Mouse (Mus musculus) brain, embryonic 18.5 days (tissue): Measurements from ENCODE around the gene Mob3b.

Experiments used
- DNase-seq: peaks from one replicate; pipeline ENCODE4 v3.0.0-alpha.2; 2012; ENCODE audit warnings: low read depth, low spot score

Gene Mob3b

DNA sequence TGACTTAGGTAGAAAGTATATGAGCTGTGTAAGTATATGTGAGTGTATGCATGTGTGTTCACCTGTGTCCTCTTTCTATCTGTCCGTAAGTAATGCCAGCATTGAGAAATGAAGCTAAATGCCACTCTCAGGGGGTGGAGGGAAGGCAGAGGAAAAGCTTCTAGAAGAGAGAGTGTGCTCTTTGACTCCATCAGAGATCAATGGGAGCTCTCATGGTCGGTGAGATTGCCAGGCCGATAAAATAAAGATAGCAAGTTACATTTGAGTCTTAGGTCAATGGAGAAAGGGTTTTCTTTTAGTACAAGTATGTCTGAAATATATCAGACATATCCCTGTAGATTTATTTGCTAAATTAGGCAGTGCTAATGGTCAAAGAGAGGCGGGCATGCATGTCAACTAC lies 9.0 kb downstream of the Mob3b start:
- DNase-seq = no peak

DNA sequence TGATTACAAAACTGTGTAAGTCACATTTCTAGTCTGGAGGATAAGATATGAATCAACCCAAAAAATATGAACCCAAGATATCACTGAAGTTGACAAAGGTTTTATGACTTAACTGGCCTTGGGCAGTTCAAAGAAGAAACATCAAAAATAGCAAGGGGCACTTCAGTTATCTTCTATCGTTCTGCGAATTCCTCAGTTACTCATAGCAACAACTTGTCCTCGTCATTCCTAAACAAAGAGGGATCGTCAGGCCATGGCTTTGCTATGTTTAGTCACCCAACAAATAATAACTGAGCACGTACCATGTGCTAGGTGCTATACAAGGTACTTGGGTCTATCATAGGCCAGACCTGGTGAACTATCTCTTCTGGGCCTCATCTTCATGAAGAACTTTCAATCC lies 10.7 kb downstream of the Mob3b start:
- DNase-seq = no peak

DNA sequence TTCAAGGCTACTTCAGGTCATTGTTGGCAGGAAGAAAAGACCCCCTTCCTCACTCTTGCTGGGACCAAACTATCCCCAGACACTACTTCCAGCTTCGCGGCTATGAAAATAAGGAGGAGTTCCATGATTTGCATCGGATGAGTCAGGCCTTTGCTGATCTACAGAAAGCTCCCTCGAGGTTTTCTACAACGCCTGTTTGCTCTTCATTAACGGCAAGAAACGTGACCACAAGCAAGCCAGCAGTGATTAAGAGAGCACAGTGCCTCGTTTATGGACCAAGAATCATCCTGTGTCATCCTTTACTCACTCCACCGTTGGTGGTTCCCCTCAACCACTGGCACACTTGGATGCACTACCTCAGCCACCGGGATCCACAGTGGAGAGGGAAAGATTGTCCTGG lies 11.6 kb downstream of the Mob3b start:
- DNase-seq = no peak

DNA sequence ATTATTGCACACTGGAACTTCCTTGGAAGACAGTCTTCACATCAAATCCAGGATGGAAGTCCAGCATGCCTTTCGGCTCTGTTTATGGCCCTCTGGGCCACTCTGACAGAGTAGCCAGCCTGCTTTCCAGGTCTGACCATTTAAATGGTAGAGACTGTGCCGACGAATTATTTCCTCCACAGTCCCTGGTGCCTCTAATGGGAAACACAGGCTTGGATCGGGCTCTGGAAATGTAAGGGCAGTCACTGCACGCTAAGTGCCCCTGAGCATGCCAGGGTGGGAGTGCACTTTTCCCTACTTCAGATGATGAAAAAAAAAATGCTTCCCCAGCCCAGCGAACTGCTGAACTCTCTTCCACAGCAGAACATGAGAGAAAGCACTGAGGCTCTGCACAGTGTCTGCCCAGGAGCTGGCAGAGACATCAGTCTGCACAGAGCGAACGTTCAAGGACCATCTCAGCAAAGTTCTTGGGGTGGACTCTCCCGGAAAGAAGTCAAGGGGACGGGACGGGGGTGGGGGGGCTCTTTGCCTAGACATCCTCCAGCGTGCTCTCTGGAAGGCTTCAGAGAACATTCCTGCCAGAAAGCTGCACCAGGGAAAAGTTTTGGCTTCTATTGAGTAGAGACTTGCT lies 13.7 kb downstream of the Mob3b start:
- no peak for DNase-seq

DNA sequence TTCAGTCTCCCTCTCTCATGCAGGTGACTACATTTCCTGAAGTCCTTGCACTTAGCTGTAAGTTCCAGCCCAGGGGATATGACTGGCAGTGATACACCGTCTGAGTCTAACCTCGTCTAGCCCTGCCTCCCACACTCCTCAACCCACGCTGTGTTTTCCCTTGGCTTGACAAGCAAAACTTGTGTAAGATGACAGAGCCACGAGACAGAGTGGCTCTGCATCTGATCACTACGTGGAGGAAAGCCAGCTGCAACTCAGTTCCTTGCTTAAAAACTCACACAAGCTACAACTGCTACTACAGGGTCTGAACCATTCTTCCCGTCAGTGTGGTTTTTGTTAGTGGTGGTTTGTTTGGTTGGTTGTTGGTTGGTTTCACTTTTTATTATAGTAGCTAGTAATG lies 17.0 kb downstream of the Mob3b start:
- DNase-seq = no peak

DNA sequence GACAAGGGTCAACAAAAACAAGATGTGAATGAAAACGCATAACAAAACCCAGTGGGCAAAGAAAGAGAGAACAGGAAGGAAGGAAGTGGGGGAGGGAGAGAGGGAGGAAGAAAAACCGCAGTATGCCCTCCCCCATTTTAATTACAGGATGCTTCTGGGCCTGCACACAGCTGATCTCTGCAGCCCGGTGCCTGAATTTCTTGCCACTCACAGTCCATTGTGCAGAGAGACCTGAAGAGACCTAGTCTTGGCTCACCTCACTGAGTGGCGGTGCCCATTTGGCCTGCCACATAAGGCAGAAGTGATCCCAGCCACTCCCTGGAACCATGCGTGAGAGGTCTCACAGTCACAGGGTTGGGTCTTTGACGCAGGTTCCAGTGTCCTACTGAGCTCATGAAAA lies 19.2 kb downstream of the Mob3b start:
- no peak for DNase-seq

DNA sequence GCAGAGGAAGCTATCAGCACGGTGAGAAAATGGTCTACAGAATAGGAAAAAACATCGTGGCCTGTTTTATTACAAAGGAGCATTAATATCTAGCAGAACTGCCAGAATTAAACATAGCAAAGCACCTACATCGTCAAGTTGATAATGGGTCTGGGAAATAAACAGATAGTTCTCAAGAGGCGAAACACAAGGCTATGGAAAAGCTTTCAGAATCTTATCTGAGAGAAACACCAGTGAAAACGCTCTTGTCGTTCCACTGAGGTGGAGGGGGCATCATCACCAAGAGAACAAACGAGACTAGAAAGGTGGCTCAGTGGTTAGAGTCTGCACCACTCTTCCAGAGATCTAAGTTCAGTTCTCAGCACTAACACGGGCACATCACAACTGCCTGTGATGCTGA lies 20.3 kb downstream of the Mob3b start:
- DNase-seq = no peak

DNA sequence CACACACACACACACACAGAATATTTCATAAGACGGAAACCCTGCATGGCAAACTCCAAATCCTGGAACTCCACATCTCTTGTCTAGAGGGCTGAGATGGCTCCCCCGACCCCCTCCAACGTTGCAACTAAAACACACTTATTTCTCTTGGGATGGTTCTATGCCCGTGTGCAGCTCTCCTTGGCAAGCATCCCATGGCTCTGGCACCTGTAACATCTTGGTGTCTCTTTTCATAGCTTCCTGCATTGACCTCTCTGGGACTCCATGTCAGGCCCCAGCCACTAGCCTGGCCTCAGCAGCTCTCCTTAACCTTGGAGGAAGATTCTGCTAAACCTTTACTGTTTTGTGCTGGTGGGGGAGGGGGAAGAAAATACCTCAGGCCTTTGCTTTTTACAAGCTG lies 21.5 kb downstream of the Mob3b start:
- DNase-seq = no peak

DNA sequence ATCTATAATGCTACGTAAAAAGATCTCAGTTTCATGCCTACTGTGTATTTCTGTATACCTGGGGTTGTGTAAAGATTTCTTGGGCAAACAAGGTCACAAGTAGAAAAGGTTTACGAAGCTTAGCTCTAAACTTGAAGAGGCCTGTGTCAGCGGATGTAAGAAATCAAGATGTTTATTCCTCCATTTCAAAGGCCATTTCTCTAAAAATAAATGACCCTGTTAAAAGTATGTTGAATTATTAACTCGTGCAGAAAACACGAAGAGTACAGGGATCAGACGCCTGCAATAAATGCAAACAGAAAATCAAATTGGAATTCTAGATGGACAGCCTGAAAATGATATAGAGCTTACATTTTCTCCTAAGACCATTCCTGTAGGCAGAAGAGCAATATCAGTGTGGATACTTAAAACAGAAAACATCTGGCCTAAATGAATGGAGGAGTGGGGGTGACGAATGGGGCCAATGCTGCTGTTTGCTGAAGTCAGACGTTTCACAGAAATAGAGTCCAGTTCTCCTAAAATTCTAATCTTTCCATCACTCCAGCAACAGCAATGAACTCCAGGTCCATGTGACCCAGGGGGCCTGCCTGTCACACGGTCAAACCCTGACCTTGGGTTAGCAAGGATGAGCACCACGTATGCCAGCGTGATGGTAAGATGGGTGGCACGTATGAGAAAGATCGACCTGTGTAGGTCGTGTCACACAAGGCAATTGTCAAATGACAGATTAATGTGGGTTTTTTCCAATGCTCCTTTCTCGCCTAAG lies 22.3 kb downstream of the Mob3b start:
- DNase-seq = no peak

DNA sequence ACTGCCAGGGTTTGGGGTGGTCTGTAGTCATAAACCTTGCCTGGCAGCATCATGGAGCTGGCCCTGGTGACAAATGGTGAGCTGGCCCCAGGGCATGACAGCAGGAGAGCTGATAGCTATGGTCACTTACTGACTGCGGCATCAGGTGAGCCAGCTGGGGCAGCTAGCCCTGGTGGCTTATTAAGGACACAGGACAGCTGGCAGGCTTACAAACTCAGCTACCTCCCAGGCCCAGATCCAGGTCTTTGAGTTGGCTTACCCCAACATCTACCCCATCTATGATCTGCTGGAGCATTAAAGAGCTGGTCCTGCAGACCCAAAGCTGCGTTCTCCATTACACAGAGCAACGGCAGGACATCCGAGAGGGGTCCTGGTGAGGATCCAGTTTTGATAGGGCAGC lies 23.9 kb downstream of the Mob3b start:
- DNase-seq = no peak

DNA sequence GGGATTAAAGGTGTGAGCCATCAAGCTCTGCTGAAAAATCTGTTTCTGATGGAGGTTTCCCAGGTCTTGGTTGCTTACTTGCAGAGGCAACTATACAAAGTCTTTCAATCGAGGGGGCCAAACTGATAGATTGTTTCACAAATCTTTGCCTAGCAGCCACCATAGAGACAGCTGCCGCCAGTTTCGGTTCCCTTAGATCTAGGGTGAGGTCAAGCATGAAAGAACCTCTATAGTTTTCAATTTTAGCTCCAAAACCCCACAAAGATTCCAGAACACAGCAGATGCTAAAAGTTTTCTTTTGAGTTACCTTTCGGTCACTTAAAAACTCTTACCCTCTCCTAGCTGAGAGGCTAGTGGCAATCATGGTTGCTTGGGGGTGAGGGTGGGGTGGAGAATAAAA lies 25.7 kb downstream of the Mob3b start:
- no peak for DNase-seq

DNA sequence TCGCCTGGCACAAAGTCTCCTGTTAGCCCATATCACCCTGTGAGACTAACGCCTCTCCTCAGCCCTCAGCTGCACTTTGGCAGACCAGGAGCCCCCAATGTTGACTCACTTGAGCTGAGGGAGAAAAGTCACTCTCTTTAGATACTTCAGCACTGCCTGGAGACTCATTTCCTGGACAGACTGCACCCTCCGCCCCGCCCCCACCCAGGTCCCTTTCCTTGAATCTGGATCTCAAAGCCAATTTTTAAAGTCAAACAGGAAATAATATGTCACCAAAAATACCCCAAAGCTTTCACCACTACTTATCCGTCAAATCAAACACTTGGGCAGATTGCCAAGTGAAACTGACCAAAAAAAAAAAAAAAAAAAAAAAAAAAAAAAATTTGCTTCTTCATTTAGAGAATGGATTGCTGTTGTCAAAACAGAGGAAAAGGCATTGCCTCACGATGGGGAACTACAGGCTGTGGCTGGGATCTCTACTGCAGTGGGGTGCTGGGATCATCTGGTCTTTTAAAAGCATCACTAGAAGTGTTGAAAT lies 26.8 kb downstream of the Mob3b start:
- DNase-seq = no peak

DNA sequence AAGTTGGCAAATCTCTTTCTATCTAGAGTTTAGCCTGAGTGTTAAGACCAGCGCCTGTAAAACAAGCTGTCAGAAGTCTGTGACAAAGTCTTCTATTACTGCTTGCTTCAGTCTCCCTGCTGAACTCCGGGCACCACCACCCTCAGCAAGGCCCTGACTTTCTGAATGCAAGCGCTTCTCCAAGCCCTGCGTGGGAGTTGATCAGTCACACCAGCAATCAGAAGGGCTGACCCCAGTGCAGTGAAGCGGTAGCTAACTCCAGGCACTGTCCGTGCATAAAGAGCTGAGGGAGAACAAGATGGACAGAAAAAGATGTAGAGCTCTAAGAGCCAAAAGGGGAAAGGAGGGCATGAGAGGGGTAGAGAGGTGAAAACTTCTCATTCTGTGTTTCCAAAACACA lies 29.5 kb downstream of the Mob3b start:
- no peak for DNase-seq

DNA sequence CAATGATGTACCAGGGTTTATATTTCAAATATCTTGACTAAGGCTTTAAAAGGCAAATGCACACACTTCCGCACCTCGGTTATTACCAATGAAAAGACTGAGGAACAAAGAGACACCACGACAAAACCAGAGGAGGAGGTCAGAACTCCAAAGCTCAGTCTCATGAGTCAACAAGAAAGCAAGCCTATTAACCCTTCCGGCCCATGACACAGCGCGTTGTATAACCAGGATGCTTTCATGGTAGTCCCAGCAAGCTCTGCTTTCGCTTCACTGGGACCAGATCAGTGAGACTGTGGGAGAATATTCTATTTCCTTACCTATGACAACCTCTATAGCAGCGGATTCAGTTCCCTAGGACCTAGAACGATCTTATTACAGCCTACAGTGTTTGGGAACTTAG lies 30.5 kb downstream of the Mob3b start:
- DNase-seq = no peak

DNA sequence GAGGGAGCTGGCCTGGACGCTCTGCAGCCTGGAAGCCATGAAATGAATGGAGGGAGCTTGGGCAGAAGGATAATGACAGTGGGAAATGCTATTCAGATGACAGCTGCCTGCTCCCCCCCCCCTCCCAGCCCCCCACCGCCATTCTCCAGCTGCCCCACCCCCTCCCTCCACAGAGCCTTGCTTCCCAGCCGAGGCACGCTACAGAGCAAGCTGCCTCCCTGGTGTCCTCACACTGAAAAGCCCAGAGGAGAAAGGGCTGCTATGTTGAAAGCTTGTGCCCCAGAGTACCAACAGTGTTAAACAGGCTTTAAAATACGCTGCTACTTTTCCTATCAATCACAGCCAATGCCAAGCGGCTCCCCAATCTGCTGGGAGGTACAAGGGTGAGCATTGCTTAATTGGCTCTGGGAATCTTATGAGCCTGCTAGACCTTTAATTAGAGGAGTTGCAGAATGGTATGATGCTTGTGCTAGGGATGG lies 31.9 kb downstream of the Mob3b start:
- no peak for DNase-seq

DNA sequence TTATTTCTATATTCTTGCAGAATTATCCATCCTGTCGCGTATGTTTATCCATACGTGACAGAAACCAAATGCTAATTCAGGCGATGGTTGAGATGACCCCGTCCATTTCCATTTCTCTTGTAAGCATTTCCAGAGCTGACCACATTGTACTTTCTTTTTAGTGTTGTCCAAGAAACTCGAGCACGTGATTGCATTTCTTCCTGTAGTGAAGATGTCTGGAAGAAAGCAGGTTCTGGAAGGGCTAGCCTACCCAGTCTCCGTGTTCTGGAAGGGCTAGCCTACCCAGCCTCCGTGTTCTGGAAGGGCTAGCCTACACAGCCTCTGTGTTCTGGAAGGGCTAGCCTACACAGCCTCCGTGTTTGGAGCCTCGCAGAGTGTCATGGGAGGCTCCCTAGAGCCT lies 33.3 kb downstream of the Mob3b start:
- no peak for DNase-seq

DNA sequence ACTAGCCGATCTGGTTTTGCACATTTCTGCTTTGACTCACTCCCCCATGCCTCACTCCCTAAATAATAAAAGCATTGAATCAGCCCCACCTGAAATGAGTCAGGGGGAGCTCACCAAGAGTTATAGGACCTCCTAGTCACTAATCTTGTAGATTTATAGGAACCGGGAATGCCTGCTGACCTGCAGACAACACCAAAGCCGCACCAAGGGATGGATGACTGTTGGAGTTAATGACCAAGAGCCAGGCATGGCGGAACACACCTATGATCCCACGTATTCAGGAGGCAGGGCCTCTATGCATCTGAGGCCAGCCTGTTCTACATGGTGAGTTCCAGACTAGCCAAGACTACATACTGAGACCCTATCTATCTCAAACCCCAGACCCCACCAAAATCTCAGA lies 34.2 kb downstream of the Mob3b start:
- DNase-seq = no peak

DNA sequence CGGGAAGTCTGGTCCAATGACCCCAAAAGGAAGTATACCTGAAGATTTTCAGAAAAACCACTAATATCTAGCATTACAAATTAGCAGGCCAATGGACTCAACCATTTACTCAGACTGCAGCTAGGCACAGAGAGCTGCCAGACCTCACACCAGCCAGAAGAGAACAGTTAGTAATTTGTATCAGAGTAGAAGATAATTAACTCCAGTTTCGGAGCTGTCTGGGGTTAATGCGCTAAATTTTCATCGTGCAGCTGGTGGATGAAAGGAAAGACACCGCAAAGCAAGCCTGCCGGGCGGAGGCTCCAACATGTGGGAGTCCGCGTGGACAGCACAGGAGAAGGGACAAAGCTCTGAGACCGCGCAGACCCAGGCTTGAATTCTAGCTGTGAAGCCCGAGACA lies 36.2 kb downstream of the Mob3b start:
- no peak for DNase-seq

DNA sequence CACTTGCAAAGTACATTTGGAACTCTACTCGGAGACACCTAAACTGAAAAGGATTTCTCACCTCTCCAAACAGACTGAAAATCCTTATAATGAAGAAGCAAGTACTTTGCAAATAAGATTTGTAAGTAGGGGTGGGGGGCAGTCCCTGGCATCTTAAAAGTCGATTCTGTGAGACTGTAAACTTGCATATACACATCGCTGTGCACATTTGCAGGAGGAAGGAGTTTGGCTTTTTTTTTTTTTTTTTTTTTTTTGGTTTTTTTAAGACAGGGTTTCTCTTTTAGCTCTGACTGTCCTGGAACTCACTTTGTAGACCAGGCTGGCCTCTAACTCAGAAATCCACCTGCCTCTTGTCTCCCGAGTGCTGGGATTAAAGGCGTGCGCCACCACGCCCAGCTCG lies 36.7 kb downstream of the Mob3b start:
- DNase-seq = no peak

DNA sequence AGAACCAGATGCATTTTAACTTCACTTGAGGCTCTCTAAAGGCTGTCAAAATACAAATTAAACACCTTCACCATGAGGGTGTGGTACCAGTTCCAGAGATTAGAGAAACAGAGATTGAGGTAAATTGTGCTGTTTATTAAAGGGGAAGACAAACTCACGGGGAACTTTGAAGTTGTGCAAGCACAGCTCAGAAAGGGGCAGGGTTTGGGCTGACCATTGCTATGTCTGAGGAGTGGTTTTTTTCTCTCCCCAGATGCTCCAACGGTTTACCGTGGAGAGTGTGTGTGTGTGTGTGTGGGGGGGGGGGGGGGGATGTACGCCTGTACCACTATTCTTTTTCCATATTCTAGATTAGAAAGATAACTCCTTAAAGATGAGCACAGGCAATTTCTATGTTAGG lies 37.1 kb downstream of the Mob3b start:
- DNase-seq = no peak

DNA sequence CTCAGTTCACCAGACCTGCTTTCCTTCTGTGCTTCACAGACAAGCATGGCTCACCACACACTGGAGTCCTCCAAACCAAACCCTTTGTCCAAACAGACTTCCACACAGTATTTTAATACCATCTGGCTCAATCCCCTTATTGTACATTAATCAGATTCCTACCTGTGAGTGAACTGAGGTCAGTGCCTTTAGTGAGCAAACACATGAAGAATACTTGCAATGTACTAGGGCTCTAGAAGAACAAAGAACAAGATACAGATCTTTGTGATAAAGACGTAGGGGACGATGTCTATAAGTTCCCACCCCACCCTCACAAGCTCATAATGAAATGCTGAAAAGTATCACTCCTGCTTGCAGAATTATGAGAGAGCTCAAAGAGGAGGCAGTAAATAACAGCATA lies 38.4 kb downstream of the Mob3b start:
- DNase-seq = no peak

DNA sequence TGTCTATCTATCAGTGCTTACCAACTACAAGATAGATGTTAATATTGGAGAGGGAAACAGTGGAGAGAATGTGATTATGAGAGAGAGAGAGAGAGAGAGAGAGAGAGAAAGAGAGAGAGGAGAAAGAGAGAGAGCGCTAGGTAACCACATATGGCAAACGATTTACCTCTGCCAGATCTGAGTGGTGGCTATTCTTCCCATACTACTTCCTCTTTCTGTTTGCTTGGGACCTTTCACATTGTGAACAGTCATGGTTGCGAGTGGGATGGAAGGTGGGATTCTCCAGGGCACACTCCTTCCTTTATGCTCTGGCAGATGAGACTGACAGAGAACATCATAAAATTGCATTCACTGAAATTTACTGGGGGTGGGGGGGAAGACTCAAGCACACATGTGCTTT lies 40.1 kb downstream of the Mob3b start:
- no peak for DNase-seq

DNA sequence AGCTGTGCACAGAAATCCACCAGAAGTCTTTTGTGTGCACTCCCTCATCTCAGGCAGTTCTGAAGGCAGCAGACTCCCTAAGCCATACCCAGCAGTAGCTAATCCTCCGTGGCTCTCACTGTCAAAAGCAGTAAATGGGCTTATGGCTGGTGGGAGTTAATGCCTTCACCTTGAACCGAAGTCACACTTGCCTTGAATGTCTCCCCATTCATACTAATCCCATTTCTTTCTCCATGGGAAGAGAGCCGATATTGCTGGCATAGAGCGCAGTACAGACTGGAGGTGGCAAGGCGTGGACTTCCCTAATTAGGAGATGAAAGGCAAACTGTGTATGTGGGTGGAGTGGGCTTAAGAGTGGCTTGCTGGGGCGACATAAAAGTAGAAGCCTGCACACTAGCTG lies 41.4 kb downstream of the Mob3b start:
- DNase-seq = no peak
